9 mouse cellular contexts compared by ENCODE assay signal in the genomic region with DNA sequence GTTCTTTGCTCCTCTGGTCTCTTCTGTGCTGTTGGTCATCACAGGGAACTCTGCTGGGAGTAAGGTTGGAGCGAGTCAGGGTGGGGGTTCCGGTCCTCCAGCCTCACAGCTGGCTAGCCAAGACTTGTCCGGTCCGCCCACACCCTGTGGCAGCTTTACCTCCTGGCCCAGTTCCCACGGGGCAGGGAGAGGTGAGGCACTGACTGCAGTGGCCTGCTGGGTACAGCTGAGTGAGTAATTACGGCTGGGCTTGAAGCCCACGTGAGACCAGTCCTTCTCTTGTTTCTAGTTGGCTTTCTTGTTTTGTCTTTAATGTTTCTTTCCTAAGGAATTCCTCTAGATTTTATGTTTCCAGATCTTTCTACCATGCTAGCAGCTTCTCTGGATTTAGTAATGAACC. TPM values are rescaled to one million over a fixed set of nuclear protein-coding genes. Genes with fewer than 3 reads are reported as not detected.
DNase-seq lines count a peak whose midpoint lies in the region; ATAC-seq lines count a peak whose summit lies in the region.
"Had no signal": no experiment of that assay in that cellular context is flagged by ENCODE, and none has a peak within 500 bp of the region (broad histone marks: within the 10 kb centered on the region; RNA-seq: fewer than 3 reads in every experiment).

No protein-coding gene starts in this region.

- H3K27me3 ChIP-seq in midbrain, embryonic 10.5 days (ENCODE audit: low read depth, poor library complexity, severe bottlenecking), result no peaks in the 10 kb centered on the region
- H3K27me3 ChIP-seq in midbrain, embryonic 16.5 days (ENCODE audit: control insufficient read depth, insufficient read depth, low read depth, low read length), result no peaks in the 10 kb centered on the region
- no peaks in the 10 kb centered on the region for H3K27me3 ChIP-seq in embryonic facial prominence, embryonic 12.5 days
- no peaks in the 10 kb centered on the region for H3K27me3 ChIP-seq in limb, embryonic 11.5 days (ENCODE audit: control insufficient read depth, insufficient read depth, low read length)

- no peaks in the 10 kb centered on the region for H3K36me3 ChIP-seq in midbrain, embryonic 10.5 days
- no peaks in the 10 kb centered on the region; the same call in none of the 2 replicates for H3K36me3 ChIP-seq in midbrain, embryonic 16.5 days (ENCODE audit: control insufficient read depth, insufficient read depth, low read length)
- H3K36me3 ChIP-seq in embryonic facial prominence, embryonic 12.5 days, result no peaks in the 10 kb centered on the region
- no peaks in the 10 kb centered on the region for H3K36me3 ChIP-seq in limb, embryonic 11.5 days (ENCODE audit: control insufficient read depth, insufficient read depth, low read length)

- no peak overlapping the region for H3K4me3 ChIP-seq in midbrain, embryonic 10.5 days
- no peak overlapping the region for H3K4me3 ChIP-seq in midbrain, embryonic 16.5 days (ENCODE audit: low read depth, low read length)
- H3K4me3 ChIP-seq in embryonic facial prominence, embryonic 12.5 days, result no peak overlapping the region
- no peak overlapping the region for H3K4me3 ChIP-seq in limb, embryonic 11.5 days (ENCODE audit: low read depth, low read length)

- H3K27ac ChIP-seq in midbrain, embryonic 10.5 days (replicated peaks), result peak overlapping the region; percentile 43; the same call in 1 of the 2 replicates
- H3K27ac ChIP-seq in midbrain, embryonic 16.5 days (ENCODE audit: low read length), result no peak overlapping the region
- peak overlapping the region; percentile 72 for H3K27ac ChIP-seq in embryonic facial prominence, embryonic 12.5 days
- peak overlapping the region; percentile 42; the same call in 1 of the 2 replicates for H3K27ac ChIP-seq in limb, embryonic 11.5 days (replicated peaks; ENCODE audit: low read depth, low read length)

- intact Hi-C loops in heart, postnatal 10 days (cut with DNase I), result no loop called here

- no peak for DNase-seq in midbrain, embryonic 10.5 days (ENCODE audit: low spot score)
- peak; percentile 70 to 71 for DNase-seq in heart, postnatal 10 days
- DNase-seq in limb, embryonic 11.5 days (ENCODE audit: low spot score), result no peak
- peak; percentile 40 for DNase-seq in skeletal muscle tissue, adult 2 months (ENCODE audit: low read depth, low spot score)
- DNase-seq in right cerebral cortex, postnatal 4 days, result no peak
- DNase-seq in embryo, embryonic 9.5 days (ENCODE audit: extremely low spot score), result no peak

- no peak overlapping the region for H3K9ac ChIP-seq in midbrain, embryonic 16.5 days (ENCODE audit: low read depth, low read length)
- no peak overlapping the region for H3K9ac ChIP-seq in embryonic facial prominence, embryonic 12.5 days
- H3K9ac ChIP-seq in limb, embryonic 11.5 days (ENCODE audit: low read length), result peak overlapping the region; percentile 22; the same call in 1 of the 2 replicates

- no peak overlapping the region for H3K4me2 ChIP-seq in midbrain, embryonic 16.5 days (ENCODE audit: low read length)
- H3K4me2 ChIP-seq in embryonic facial prominence, embryonic 12.5 days (replicated peaks), result no peak overlapping the region
- H3K4me2 ChIP-seq in limb, embryonic 11.5 days (ENCODE audit: low read depth, severe bottlenecking), result no peak overlapping the region

- no peak for ATAC-seq in midbrain, embryonic 16.5 days
- ATAC-seq in embryonic facial prominence, embryonic 12.5 days (ENCODE audit: insufficient number of reproducible peaks, insufficient read depth, low FRiP score, low TSS enrichment), result no peak
- ATAC-seq in limb, embryonic 11.5 days (ENCODE audit: insufficient number of reproducible peaks, low FRiP score, low TSS enrichment, low read depth), result no peak; the same call in 1 of the 2 replicates

- 71% methylated on average over 7 of the region's 7 CpGs for WGBS in midbrain, embryonic 10.5 days
- 45% methylated on average over 7 of the region's 7 CpGs for WGBS in midbrain, embryonic 16.5 days
- 46% methylated on average over 7 of the region's 7 CpGs for WGBS in embryonic facial prominence, embryonic 12.5 days
- 47% methylated on average over 7 of the region's 7 CpGs for WGBS in limb, embryonic 11.5 days

- H3K9me3 ChIP-seq in midbrain, embryonic 10.5 days (replicated peaks), result no peaks in the 10 kb centered on the region
- H3K9me3 ChIP-seq in midbrain, embryonic 16.5 days (replicated peaks; ENCODE audit: control insufficient read depth, low read length, poor library complexity, severe bottlenecking), result no peaks in the 10 kb centered on the region
- no peaks in the 10 kb centered on the region for H3K9me3 ChIP-seq in embryonic facial prominence, embryonic 12.5 days
- no peaks in the 10 kb centered on the region for H3K9me3 ChIP-seq in limb, embryonic 11.5 days (ENCODE audit: control insufficient read depth, low read length)

- peaks cover 19% of the 10 kb centered on the region for H3K4me1 ChIP-seq in midbrain, embryonic 10.5 days
- H3K4me1 ChIP-seq in midbrain, embryonic 16.5 days (ENCODE audit: control insufficient read depth, insufficient read depth, low read length), result peaks cover 14% of the 10 kb centered on the region
- peaks cover 51% of the 10 kb centered on the region for H3K4me1 ChIP-seq in embryonic facial prominence, embryonic 12.5 days
- peaks cover 8% of the 10 kb centered on the region for H3K4me1 ChIP-seq in limb, embryonic 11.5 days (ENCODE audit: control insufficient read depth, insufficient read depth, low read length)

RNA-seq across cellular contexts. Expression of a gene that starts 22.8 kb away (rescaled TPM):
- polyA plus RNA-seq in midbrain, embryonic 10.5 days (2016; fragmentation: Nextera tagmentation; extraction: Ambion mirVana), result 10.3 and 12.6 TPM in 2 replicates
- 16.7 and 18.2 TPM in 2 replicates for polyA plus RNA-seq in midbrain, embryonic 16.5 days (2015; fragmentation: Nextera tagmentation; extraction: Ambion mirVana)
- polyA plus RNA-seq in embryonic facial prominence, embryonic 12.5 days (2016; fragmentation: Nextera tagmentation; extraction: Ambion mirVana), result 16.7 and 17.5 TPM in 2 replicates
- 10 to 100 TPM; 40.4 to 43.3 TPM for total RNA-seq in heart, postnatal 10 days (2021)
- 21.2 and 22.7 TPM in 2 replicates for polyA plus RNA-seq in limb, embryonic 11.5 days (2014; fragmentation: Nextera tagmentation; extraction: Ambion mirVana)

RNA-seq across cellular contexts. Expression of a gene that starts 30.2 kb away (rescaled TPM):
- not detected in 2 replicates for polyA plus RNA-seq in midbrain, embryonic 10.5 days (2016; fragmentation: Nextera tagmentation; extraction: Ambion mirVana)
- not detected in 2 replicates for polyA plus RNA-seq in midbrain, embryonic 16.5 days (2015; fragmentation: Nextera tagmentation; extraction: Ambion mirVana)
- polyA plus RNA-seq in embryonic facial prominence, embryonic 12.5 days (2016; fragmentation: Nextera tagmentation; extraction: Ambion mirVana), result not detected in 2 replicates
- not detected for total RNA-seq in heart, postnatal 10 days (2021)
- polyA plus RNA-seq in limb, embryonic 11.5 days (2014; fragmentation: Nextera tagmentation; extraction: Ambion mirVana), result not detected in 2 replicates
- polyA plus RNA-seq: liver, embryonic 16.5 days had no signal

RNA-seq across cellular contexts. Expression of a gene that starts 33.6 kb away (rescaled TPM):
- not detected in 2 replicates for polyA plus RNA-seq in midbrain, embryonic 10.5 days (2016; fragmentation: Nextera tagmentation; extraction: Ambion mirVana)
- polyA plus RNA-seq in midbrain, embryonic 16.5 days (2015; fragmentation: Nextera tagmentation; extraction: Ambion mirVana), result not detected in 2 replicates
- polyA plus RNA-seq in embryonic facial prominence, embryonic 12.5 days (2016; fragmentation: Nextera tagmentation; extraction: Ambion mirVana), result not detected in 2 replicates
- total RNA-seq in heart, postnatal 10 days (2021), result not detected
- not detected in 2 replicates for polyA plus RNA-seq in limb, embryonic 11.5 days (2014; fragmentation: Nextera tagmentation; extraction: Ambion mirVana)
- polyA plus RNA-seq: liver, embryonic 16.5 days had no signal

RNA-seq across cellular contexts. Expression of a gene that starts 45.6 kb away (rescaled TPM):
- 3.5 and 4.1 TPM in 2 replicates for polyA plus RNA-seq in midbrain, embryonic 10.5 days (2016; fragmentation: Nextera tagmentation; extraction: Ambion mirVana)
- 17.9 and 19.6 TPM in 2 replicates for polyA plus RNA-seq in midbrain, embryonic 16.5 days (2015; fragmentation: Nextera tagmentation; extraction: Ambion mirVana)
- polyA plus RNA-seq in embryonic facial prominence, embryonic 12.5 days (2016; fragmentation: Nextera tagmentation; extraction: Ambion mirVana), result 4.4 and 6.7 TPM in 2 replicates
- 10 to 100 TPM in 1 of 2 experiments, 1 to 10 TPM in 1; 8.9 to 10.8 TPM for total RNA-seq in heart, postnatal 10 days (2021)
- polyA plus RNA-seq in limb, embryonic 11.5 days (2014; fragmentation: Nextera tagmentation; extraction: Ambion mirVana), result 2.4 and 3.9 TPM in 2 replicates

RNA-seq across cellular contexts. Expression of a gene that starts 52.7 kb away (rescaled TPM):
- not detected in 2 replicates for polyA plus RNA-seq in midbrain, embryonic 10.5 days (2016; fragmentation: Nextera tagmentation; extraction: Ambion mirVana)
- not detected in 2 replicates for polyA plus RNA-seq in midbrain, embryonic 16.5 days (2015; fragmentation: Nextera tagmentation; extraction: Ambion mirVana)
- not detected in 2 replicates for polyA plus RNA-seq in embryonic facial prominence, embryonic 12.5 days (2016; fragmentation: Nextera tagmentation; extraction: Ambion mirVana)
- total RNA-seq in heart, postnatal 10 days (2021), result not detected
- polyA plus RNA-seq in limb, embryonic 11.5 days (2014; fragmentation: Nextera tagmentation; extraction: Ambion mirVana), result not detected in 2 replicates
- polyA plus RNA-seq: liver, embryonic 16.5 days had no signal

Comparison
In these comparisons a context has a peak if more than half of its experiments do, and no peak if none do; other contexts are left out.
1. DNase-seq: peak in heart, postnatal 10 days (2 of 2) and skeletal muscle tissue, adult 2 months (single experiment); none in midbrain, embryonic 10.5 days (single experiment), limb, embryonic 11.5 days (single experiment), right cerebral cortex, postnatal 4 days (single experiment) and embryo, embryonic 9.5 days (single experiment).